Mouse (Mus musculus) central nervous system, embryonic 18 days (tissue): ENCODE data around the gene 4933428G20Rik. TPM values are rescaled to one million over a fixed set of nuclear protein-coding genes. Genes with fewer than 3 reads are reported as not detected.

Experiments
- polyA plus RNA-seq: library from polyadenylated mRNA; depleted of rRNA; stranded (reverse); fragments of >200 nt; gene quantifications from 2 replicates; pipeline ENCODE4 v1.2.3, GENCODE M21; 2012; rRNA removed

4933428G20Rik gene
- polyA plus RNA-seq, result 0.08 and 0.09 TPM in 2 replicates

DNA sequence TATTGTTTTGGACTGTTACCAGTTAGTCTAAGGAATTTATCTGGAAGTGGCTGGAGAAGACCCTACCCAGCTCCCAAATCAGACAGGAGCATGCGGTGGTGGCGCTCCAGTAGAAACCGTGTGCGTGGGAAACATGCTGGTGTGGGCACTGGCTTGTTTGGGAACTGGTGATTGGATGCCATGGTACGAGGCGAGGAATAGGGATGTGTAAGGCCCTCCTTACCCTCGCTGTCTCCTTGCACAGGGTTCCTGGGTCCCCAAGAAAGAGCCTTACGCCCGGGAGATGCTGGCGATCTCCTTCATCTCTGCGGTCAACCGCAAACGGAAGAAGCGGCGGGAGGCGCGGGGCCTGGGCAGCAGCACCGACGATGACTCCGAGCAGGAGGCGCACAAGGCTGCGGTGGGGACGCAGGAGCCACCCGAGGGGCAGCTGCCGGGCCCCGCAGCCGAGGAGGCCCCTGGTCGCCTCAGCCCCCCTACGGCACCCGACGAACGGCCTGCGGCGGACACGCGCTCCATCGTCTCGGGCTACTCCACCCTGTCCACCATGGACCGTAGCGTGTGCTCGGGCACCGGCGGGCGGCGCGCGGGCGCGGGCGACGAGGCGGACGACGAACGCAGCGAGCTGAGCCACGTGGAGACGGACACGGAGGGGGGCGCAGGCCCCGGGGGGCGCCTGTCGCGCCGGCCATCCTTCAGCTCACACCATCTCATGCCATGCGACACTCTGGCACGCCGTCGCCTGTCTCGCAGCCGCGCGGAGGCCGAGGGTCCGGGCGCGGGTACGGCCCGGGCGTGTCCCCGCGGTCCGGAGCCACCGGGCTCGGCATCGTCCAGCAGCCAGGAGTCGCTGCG lies at the start of gene 4933428G20Rik:
TSS of gene 4933428G20Rik (minus strand) at position 476 of the 855 bp plus-strand sequence.

Other genes with a start within 250 kb of the 4933428G20Rik start
- gene Npepps, start 219.7 kb downstream of the 4933428G20Rik start, polyA plus RNA-seq, result 110 and 113 TPM in 2 replicates
- 26.2 and 26.3 TPM in 2 replicates for gene Mrpl45, start 184.6 kb downstream of the 4933428G20Rik start, polyA plus RNA-seq
- gene Gpr179, start 148.3 kb downstream of the 4933428G20Rik start, polyA plus RNA-seq, result 0.25 and 0.34 TPM in 2 replicates
- 35.7 and 37.6 TPM in 2 replicates for gene Socs7, start 137.8 kb downstream of the 4933428G20Rik start, polyA plus RNA-seq
- 34.2 and 39.5 TPM in 2 replicates for gene Arhgap23, start 84.8 kb downstream of the 4933428G20Rik start, polyA plus RNA-seq
- 56.5 and 72.4 TPM in 2 replicates for gene Srcin1, start 75.8 kb upstream of the 4933428G20Rik start, polyA plus RNA-seq
- 3.5 and 3.8 TPM in 2 replicates for gene Epop, start 129.4 kb upstream of the 4933428G20Rik start, polyA plus RNA-seq
- gene Mllt6, start 163.1 kb upstream of the 4933428G20Rik start, polyA plus RNA-seq, result 32.0 and 36.5 TPM in 2 replicates
- 20.8 and 23.4 TPM in 2 replicates for gene Cisd3, start 185.5 kb upstream of the 4933428G20Rik start, polyA plus RNA-seq
- 118 and 137 TPM in 2 replicates for gene Pcgf2, start 200.2 kb upstream of the 4933428G20Rik start, polyA plus RNA-seq
- 357 and 383 TPM in 2 replicates for gene Psmb3, start 203.1 kb upstream of the 4933428G20Rik start, polyA plus RNA-seq
- gene Pip4k2b, start 244.4 kb upstream of the 4933428G20Rik start, polyA plus RNA-seq, result 86.8 and 94.0 TPM in 2 replicates